ENCODE assay signal across 9 mouse cellular contexts in genomic region chr10:79852827-79853226, GRCm38 (mm10). TPM values are rescaled to one million over a fixed set of nuclear protein-coding genes. Genes with fewer than 3 reads are reported as not detected.
A peak's percentile ranks its signal among the peaks of the same experiment; 100 is the strongest.
DNase-seq lines count a peak whose midpoint lies in the region; ATAC-seq and TF ChIP-seq lines count a peak whose summit lies in the region.
"Had no signal": no experiment of that assay in that cellular context is flagged by ENCODE, and none has a peak within 500 bp of the region (broad histone marks: within the 10 kb centered on the region; RNA-seq: fewer than 3 reads in every experiment).

No protein-coding gene starts in this region.

- no peak for DNase-seq in cerebellum, adult 2 months
- no peak for DNase-seq in cerebellum, adult 9-10 months
- no peak for DNase-seq in spleen, adult 2 months (ENCODE audit: low read depth in 1 of 2, low spot score in 2 of 2)
- DNase-seq in spleen, postnatal 36 days (ENCODE audit: low spot score in 2 of 2) = no peak
- DNase-seq in gastrocnemius, adult 18-20 months (ENCODE audit: low spot score) = no peak

- H3K27me3 ChIP-seq in cerebellum, adult 2 months (ENCODE audit: control insufficient read depth, insufficient read depth, low read length) = no peaks in the 10 kb centered on the region
- no peaks in the 10 kb centered on the region for H3K27me3 ChIP-seq in spleen, adult 2 months (ENCODE audit: control insufficient read depth, insufficient read depth, low read length)
- H3K27me3 ChIP-seq in limb, embryonic 12.5 days = no peaks in the 10 kb centered on the region
- H3K27me3 ChIP-seq in stomach, embryonic 15.5 days (replicated peaks) = no peaks in the 10 kb centered on the region

- peak overlapping the region; percentile 100 for H3K4me2 ChIP-seq in limb, embryonic 12.5 days
- H3K4me2 ChIP-seq in stomach, embryonic 15.5 days = peak overlapping the region; percentile 85

- WGBS in cerebellum, adult 2 months = 26% methylated on average over 8 of the region's 8 CpGs
- WGBS in spleen, adult 2 months = 43% methylated on average over 8 of the region's 8 CpGs
- 28% methylated on average over 8 of the region's 8 CpGs for WGBS in limb, embryonic 12.5 days
- WGBS in stomach, embryonic 15.5 days = 14% methylated on average over 8 of the region's 8 CpGs

- TF ChIP-seq CTCF in cerebellum, adult 2 months (IDR thresholded peaks at IDR 0.05; ENCODE audit: borderline replicate concordance, insufficient read depth, low read depth, low read length) = no peak
- TF ChIP-seq CTCF in spleen, adult 2 months (IDR thresholded peaks at IDR 0.05; ENCODE audit: extremely low read depth, insufficient read depth, insufficient read length, insufficient replicate concordance) = no peak

- no peak for TF ChIP-seq POLR2A in cerebellum, adult 2 months (IDR thresholded peaks at IDR 0.05; ENCODE audit: borderline replicate concordance, insufficient read depth, low read length)
- TF ChIP-seq POLR2A in spleen, adult 2 months (IDR thresholded peaks at IDR 0.05; ENCODE audit: low read depth, low read length) = no peak

- peak overlapping the region; percentile 73 for H3K9ac ChIP-seq in limb, embryonic 12.5 days (replicated peaks)
- H3K9ac ChIP-seq in stomach, embryonic 15.5 days = peak overlapping the region; percentile 33; the same call in 1 of the 2 replicates

- peaks cover 6% of the 10 kb centered on the region; the same call in 1 of the 2 replicates for H3K36me3 ChIP-seq in spleen, adult 2 months (ENCODE audit: control insufficient read depth, insufficient read depth, low read length)
- H3K36me3 ChIP-seq in limb, embryonic 12.5 days = peaks cover 19% of the 10 kb centered on the region
- H3K36me3 ChIP-seq in stomach, embryonic 15.5 days = no peaks in the 10 kb centered on the region

- no peaks in the 10 kb centered on the region for H3K9me3 ChIP-seq in limb, embryonic 12.5 days
- no peaks in the 10 kb centered on the region for H3K9me3 ChIP-seq in stomach, embryonic 15.5 days

- H3K4me1 ChIP-seq in cerebellum, adult 2 months (ENCODE audit: control insufficient read depth, insufficient read depth, low read length) = peaks cover 23% of the 10 kb centered on the region
- peaks cover 43% of the 10 kb centered on the region for H3K4me1 ChIP-seq in spleen, adult 2 months (ENCODE audit: control insufficient read depth, insufficient read depth, insufficient read length)
- peaks cover 44% of the 10 kb centered on the region for H3K4me1 ChIP-seq in limb, embryonic 12.5 days (replicated peaks)
- H3K4me1 ChIP-seq in stomach, embryonic 15.5 days = peaks cover 37% of the 10 kb centered on the region

- peak overlapping the region; percentile 73 for H3K4me3 ChIP-seq in cerebellum, adult 2 months (replicated peaks; ENCODE audit: insufficient read depth, low read depth, low read length)
- H3K4me3 ChIP-seq in spleen, adult 2 months (ENCODE audit: extremely low read depth, insufficient read depth, insufficient read length) = peak overlapping the region; percentile 58; the same call in 1 of the 2 replicates
- peak overlapping the region; percentile 99 for H3K4me3 ChIP-seq in limb, embryonic 12.5 days (replicated peaks)
- H3K4me3 ChIP-seq in stomach, embryonic 15.5 days (replicated peaks) = peak overlapping the region; percentile 96

- no peak for ATAC-seq in limb, embryonic 12.5 days (ENCODE audit: insufficient number of reproducible peaks, insufficient read depth, low FRiP score, low TSS enrichment, low read depth)
- ATAC-seq in stomach, embryonic 15.5 days (ENCODE audit: insufficient read depth, low FRiP score, low read depth) = no peak
- no peak for ATAC-seq in frontal cortex, adult (ENCODE audit: low TSS enrichment)

- H3K27ac ChIP-seq in cerebellum, adult 2 months (ENCODE audit: insufficient read depth, low read length) = peak overlapping the region; percentile 74
- peak overlapping the region; percentile 97 for H3K27ac ChIP-seq in spleen, adult 2 months (ENCODE audit: insufficient read depth, low read length)
- H3K27ac ChIP-seq in limb, embryonic 12.5 days = peak overlapping the region; percentile 100
- H3K27ac ChIP-seq in stomach, embryonic 15.5 days = peak overlapping the region; percentile 100

RNA-seq across cellular contexts. Expression of gene Ptbp1, which starts 1.4 kb away (rescaled TPM):
- 64.2 and 68.6 TPM in 2 replicates for polyA plus RNA-seq in cerebellum, adult 2 months (2012; rRNA removed)
- 251 and 315 TPM in 2 replicates for polyA plus RNA-seq in spleen, adult 2 months (2012; rRNA removed)
- 373 and 403 TPM in 2 replicates for polyA plus RNA-seq in limb, embryonic 12.5 days (2016; fragmentation: Nextera tagmentation; extraction: Ambion mirVana)
- polyA plus RNA-seq in stomach, embryonic 15.5 days (2015; fragmentation: Nextera tagmentation; extraction: Ambion mirVana) = 295 and 299 TPM in 2 replicates
- total RNA-seq in gastrocnemius, adult 18-20 months (2021) = 10 to 100 TPM; 12.7 to 22.7 TPM

RNA-seq across cellular contexts. Expression of gene Prtn3, which starts 21.4 kb away (rescaled TPM):
- 2.4 and 2.5 TPM in 2 replicates for polyA plus RNA-seq in cerebellum, adult 2 months (2012; rRNA removed)
- polyA plus RNA-seq in spleen, adult 2 months (2012; rRNA removed) = 25.6 and 39.2 TPM in 2 replicates
- 15.1 and 15.3 TPM in 2 replicates for polyA plus RNA-seq in limb, embryonic 12.5 days (2016; fragmentation: Nextera tagmentation; extraction: Ambion mirVana)
- polyA plus RNA-seq in stomach, embryonic 15.5 days (2015; fragmentation: Nextera tagmentation; extraction: Ambion mirVana) = 5.2 and 10.6 TPM in 2 replicates
- not detected for total RNA-seq in gastrocnemius, adult 18-20 months (2021)

RNA-seq across cellular contexts. Expression of gene Plppr3, which starts 21.6 kb away (rescaled TPM):
- 46.0 and 49.3 TPM in 2 replicates for polyA plus RNA-seq in cerebellum, adult 2 months (2012; rRNA removed)
- polyA plus RNA-seq in spleen, adult 2 months (2012; rRNA removed) = 3.6 and 4.0 TPM in 2 replicates
- polyA plus RNA-seq in limb, embryonic 12.5 days (2016; fragmentation: Nextera tagmentation; extraction: Ambion mirVana) = 157 and 162 TPM in 2 replicates
- 32.9 and 36.1 TPM in 2 replicates for polyA plus RNA-seq in stomach, embryonic 15.5 days (2015; fragmentation: Nextera tagmentation; extraction: Ambion mirVana)
- under 1 TPM; 0.11 to 0.17 TPM for total RNA-seq in gastrocnemius, adult 18-20 months (2021)

RNA-seq across cellular contexts. Expression of gene Misp, which starts 32.0 kb away (rescaled TPM):
- 0.29 and 0.41 TPM in 2 replicates for polyA plus RNA-seq in cerebellum, adult 2 months (2012; rRNA removed)
- 0.07 and 0.18 TPM in 2 replicates for polyA plus RNA-seq in spleen, adult 2 months (2012; rRNA removed)
- 0.28 and 0.67 TPM in 2 replicates for polyA plus RNA-seq in limb, embryonic 12.5 days (2016; fragmentation: Nextera tagmentation; extraction: Ambion mirVana)
- 50.0 and 67.2 TPM in 2 replicates for polyA plus RNA-seq in stomach, embryonic 15.5 days (2015; fragmentation: Nextera tagmentation; extraction: Ambion mirVana)
- total RNA-seq in gastrocnemius, adult 18-20 months (2021) = under 1 TPM in 1 of 2 experiments, not detected in 1; 0.40 TPM
- total RNA-seq: common myeloid progenitor, adult 5-6 weeks had no signal

RNA-seq across cellular contexts. Expression of gene Elane, which starts 33.2 kb away (rescaled TPM):
- polyA plus RNA-seq in cerebellum, adult 2 months (2012; rRNA removed) = 0.15 TPM in 1 of 2 replicates, not detected in the other
- polyA plus RNA-seq in spleen, adult 2 months (2012; rRNA removed) = 33.0 and 61.9 TPM in 2 replicates
- polyA plus RNA-seq in limb, embryonic 12.5 days (2016; fragmentation: Nextera tagmentation; extraction: Ambion mirVana) = not detected in 2 replicates
- 3.8 and 11.1 TPM in 2 replicates for polyA plus RNA-seq in stomach, embryonic 15.5 days (2015; fragmentation: Nextera tagmentation; extraction: Ambion mirVana)
- not detected for total RNA-seq in gastrocnemius, adult 18-20 months (2021)
